Mouse (Mus musculus): ENCODE measurements around the gene Serpine2.
A peak's percentile ranks its signal among the peaks of the same experiment; 100 is the strongest.

Gene Serpine2

GRCm38 (mm10) chr1:79815446-79815845 is 45.5 kb downstream of the Serpine2 start:
- no peak for DNase-seq (ENCODE audit: low spot score in 2 of 2)

- no peak for DNase-seq (ENCODE audit: low spot score in 2 of 2)
Measured at GRCm38 (mm10) chr1:79809447-79809846, 51.5 kb downstream of the Serpine2 start.

GRCm38 (mm10) chr1:79806865-79807264 is 54.1 kb downstream of the Serpine2 start:
- DNase-seq (ENCODE audit: low spot score in 2 of 2) = no peak

GRCm38 (mm10) chr1:79803614-79804013 is 57.4 kb downstream of the Serpine2 start:
- no peak for DNase-seq (ENCODE audit: low spot score in 2 of 2)

- no peak for DNase-seq (ENCODE audit: low spot score in 2 of 2)
Measured at GRCm38 (mm10) chr1:79802858-79803427, 58.0 kb downstream of the Serpine2 start.

- no peak for DNase-seq (ENCODE audit: low spot score in 2 of 2)
Measured at GRCm38 (mm10) chr1:79797084-79797483, 63.9 kb downstream of the Serpine2 start.

GRCm38 (mm10) chr1:79786267-79786927 is 74.6 kb downstream of the Serpine2 start:
- no peak for DNase-seq (ENCODE audit: low spot score in 2 of 2)

GRCm38 (mm10) chr1:79782433-79782832 is 78.5 kb downstream of the Serpine2 start:
- peak in 1 of 2 experiments; percentile 24 for DNase-seq (ENCODE audit: low spot score in 2 of 2)

- no peak for DNase-seq (ENCODE audit: low spot score in 2 of 2)
Measured at GRCm38 (mm10) chr1:79778011-79778410, 83.0 kb downstream of the Serpine2 start.

GRCm38 (mm10) chr1:79775927-79776458 is 85.0 kb downstream of the Serpine2 start, which contains the start of the genes Mrpl44 and Wdfy1:
Mrpl44 (plus strand) TSS chr1:79776018.
Wdfy1 (minus strand) TSS chr1:79776143.
- peak; percentile 94 to 96 for DNase-seq (ENCODE audit: low spot score in 2 of 2)

- no peak for DNase-seq (ENCODE audit: low spot score in 2 of 2)
Measured at GRCm38 (mm10) chr1:79774164-79774780, 86.7 kb downstream of the Serpine2 start.

- DNase-seq (ENCODE audit: low spot score in 2 of 2) = no peak
Measured at GRCm38 (mm10) chr1:79768231-79768630, 92.7 kb downstream of the Serpine2 start.

- no peak for DNase-seq (ENCODE audit: low spot score in 2 of 2)
Measured at GRCm38 (mm10) chr1:79764483-79764882, 96.5 kb downstream of the Serpine2 start.

GRCm38 (mm10) chr1:79764031-79764430 is 96.9 kb downstream of the Serpine2 start:
- DNase-seq (ENCODE audit: low spot score in 2 of 2) = no peak

- peak; percentile 27 to 41 for DNase-seq (ENCODE audit: low spot score in 2 of 2)
Measured at GRCm38 (mm10) chr1:79762282-79763250, 98.4 kb downstream of the Serpine2 start.

GRCm38 (mm10) chr1:79761917-79762271 is 99.1 kb downstream of the Serpine2 start:
- DNase-seq (ENCODE audit: low spot score in 2 of 2) = no peak

GRCm38 (mm10) chr1:79761106-79761916 is 99.7 kb downstream of the Serpine2 start:
- DNase-seq (ENCODE audit: low spot score in 2 of 2) = peak; percentile 66 to 85

GRCm38 (mm10) chr1:79760656-79761055 is 100.3 kb downstream of the Serpine2 start:
- DNase-seq (ENCODE audit: low spot score in 2 of 2) = peak; percentile 24 to 28

- DNase-seq (ENCODE audit: low spot score in 2 of 2) = no peak
Measured at GRCm38 (mm10) chr1:79759436-79759972, 101.5 kb downstream of the Serpine2 start.

GRCm38 (mm10) chr1:79759006-79759405 is 102.0 kb downstream of the Serpine2 start:
- DNase-seq (ENCODE audit: low spot score in 2 of 2) = no peak

Measured in spleen, postnatal 10 days (tissue).